Mouse (Mus musculus) kidney, postnatal 14 days (tissue): ENCODE measurements around the gene Cmtr1.
A peak's percentile ranks its signal among the peaks of the same experiment; 100 is the strongest.
"Not testable (repeated sequence)": the region's sequence is repeated elsewhere in the genome, so short reads cannot be mapped to it uniquely, and the experiment has no call there.

Experiments used
- DNase-seq: peaks from one replicate; pipeline ENCODE4 v3.0.0; 2022; ENCODE audit warnings: mixed read lengths

Cmtr1 gene

DNA sequence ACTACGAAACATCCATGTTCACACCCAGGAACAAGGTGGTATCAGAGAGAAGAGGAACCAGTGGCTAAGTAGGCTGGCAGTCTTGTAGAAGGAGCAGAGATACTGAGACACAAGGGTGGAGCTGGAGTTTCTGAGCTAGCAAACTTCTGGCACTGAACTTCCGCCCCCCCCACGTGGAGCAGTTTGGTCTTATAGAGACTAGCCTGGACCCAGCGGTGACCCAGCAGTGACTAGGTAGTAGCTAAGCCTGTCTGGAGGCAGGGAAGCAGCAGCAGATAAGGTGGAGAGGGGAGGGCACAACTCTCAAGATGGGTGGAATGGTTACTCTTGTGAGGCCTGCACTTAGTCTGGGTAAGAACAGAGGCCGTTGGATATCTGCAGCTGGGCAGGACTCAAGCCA lies 48.4 kb downstream of the Cmtr1 start:
- DNase-seq, result no peak

DNA sequence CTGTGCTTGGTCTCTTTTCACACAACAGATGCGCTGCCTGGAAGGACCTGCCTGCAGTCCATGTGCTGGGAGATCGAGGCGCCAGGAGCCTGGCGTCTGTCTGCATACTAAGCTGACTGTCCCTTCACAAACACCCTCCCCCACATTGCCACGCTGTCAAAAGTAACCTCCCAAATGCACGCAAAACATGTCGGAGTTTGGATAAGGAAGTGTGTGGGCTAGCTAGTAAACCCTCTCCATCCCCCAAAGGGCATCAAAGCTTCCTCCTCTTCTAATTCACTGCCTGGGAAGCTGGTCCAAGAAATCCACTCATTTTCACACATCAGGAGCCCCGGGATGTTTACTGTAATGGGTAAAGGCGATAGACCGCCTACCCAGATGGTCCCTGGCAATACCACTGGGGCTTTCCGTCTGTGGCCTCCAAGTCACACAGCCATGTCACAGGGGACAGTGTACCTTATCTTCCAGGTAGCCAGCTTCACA lies 50.2 kb downstream of the Cmtr1 start:
- DNase-seq, result no peak

DNA sequence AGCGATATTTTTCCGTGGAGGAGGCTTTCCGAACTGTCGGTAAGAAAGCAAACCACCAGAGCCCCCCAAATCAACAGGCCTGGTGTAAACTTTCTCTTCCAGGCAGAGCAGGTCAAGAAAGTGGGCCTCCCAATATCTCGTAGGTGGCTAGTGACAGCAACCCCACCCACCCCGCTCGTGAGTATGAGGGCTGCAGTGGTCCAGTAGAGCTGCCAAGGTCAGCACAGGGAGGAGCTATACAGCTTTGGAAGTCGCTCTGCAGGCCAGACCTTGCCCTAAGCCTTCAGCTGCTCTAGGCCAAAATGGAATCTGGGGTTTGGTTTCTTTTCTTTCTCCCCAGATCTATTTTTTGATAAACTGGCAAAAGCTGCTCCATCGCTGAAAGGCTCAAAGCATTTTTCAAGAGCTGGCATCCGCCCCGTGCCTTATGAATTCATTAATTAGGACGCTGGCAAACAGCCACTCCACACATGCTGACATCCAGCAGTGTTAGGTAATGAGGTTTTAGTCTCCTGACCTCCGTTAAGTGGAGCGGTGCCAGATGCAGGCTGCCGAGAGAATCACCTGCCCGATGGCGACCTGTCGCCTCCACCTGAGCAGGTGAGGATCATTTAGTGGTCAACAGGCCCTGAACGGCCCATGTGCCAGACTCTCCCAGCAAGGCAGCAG lies 50.8 kb downstream of the Cmtr1 start:
- DNase-seq, result peak; percentile 84

DNA sequence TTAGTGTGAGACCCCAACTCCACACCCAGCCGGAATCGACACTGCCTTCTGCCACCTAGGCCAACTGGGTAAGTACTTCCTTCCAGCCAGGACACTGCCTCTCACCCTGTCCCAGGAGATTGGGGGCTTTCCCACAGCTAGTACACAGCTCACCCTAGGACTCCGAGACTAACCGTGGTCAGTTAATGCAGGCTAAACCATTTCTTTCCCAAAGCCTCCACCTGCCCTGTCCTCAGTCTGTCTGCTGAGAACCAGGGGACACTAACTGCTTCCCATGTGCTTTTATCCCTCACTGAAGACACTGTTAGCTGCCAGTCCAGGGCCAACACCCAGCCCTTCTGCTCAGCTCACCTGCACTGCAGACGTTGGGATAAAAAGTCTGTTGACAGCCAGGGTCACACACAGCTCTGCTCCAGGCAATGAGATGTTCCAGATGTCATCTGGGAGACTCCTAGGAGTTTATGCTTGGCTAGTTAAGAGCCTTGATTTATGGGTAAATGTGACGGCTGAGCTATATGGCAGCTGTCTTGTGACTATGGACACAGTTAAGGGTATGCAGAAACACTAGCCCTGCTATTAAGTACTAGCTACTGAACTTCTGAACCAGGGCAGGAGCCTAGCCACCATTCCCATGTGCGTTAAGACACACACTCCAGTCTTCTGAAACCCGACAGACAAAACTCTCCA lies 51.5 kb downstream of the Cmtr1 start:
- no peak for DNase-seq

DNA sequence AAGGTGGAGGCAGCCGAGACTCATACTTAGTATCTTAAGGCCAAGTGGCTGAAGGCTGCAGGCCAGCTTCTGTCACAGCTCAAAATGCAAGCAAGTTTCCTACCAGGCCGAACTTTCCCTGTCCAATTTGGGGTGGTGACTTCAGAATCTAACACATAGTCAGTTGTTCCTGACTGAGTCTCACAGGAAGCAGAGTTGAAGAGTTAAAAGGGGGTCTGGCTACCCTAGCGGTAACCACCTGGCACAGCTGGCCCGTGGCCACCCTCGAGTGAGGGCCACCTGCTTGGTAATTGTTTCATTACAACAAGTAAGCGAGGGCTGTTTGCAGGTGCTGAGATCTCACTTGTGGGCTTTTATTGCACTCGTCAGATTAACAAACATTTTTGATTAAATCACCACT lies 52.2 kb downstream of the Cmtr1 start:
- no peak for DNase-seq

DNA sequence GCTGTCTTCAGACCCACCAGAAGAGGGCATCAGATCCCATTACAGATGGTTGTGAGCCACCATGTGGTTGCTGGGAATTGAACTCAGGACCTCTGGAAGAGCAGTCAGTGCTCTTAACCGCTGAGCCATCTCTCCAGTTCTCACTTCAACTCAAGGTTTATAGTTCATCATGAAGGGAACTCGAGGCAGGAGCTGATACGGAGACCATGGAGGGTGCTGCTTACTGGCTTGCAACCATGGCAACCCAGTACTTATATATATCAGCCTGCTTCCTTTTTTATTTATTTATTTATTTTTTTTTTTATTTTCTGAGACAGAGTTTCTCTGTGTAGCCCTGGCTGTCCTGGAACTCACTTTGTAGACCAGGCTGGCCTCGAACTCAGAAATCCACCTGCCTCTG lies 53.3 kb downstream of the Cmtr1 start:
- not testable (repeated sequence) for DNase-seq

DNA sequence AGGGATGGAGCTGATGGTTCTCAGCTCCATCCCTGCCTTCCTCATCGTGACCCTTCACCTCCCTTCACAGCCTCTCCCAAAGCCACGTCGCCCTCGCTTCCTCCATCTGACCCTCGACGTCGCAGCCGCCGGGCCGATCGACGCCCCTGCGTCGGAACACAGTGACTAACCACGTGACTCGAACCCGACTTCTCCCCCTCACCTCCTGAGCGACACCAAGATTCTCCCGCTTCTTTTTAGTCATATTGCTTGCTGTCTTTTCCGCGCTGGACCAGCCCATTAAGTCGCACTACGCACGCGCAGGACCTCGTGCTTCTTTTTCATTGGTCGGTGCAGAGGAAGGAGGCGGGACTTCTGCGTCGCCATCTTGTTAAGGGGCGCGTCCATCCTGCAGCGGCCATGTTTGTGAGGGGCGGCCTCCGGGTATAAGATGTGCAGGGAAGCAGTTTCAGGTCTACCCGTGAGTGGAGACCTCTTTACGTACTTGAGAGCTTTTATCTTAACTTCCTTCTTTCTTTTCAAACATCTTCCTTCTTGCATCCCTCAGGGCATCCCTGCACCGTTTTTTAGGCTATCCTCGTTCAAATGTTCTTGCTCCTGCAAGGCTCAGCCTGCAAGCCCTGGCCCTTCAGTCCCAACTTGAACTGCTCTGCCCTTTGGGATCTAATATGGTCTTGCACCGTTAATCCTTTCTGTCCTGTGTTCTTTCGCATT lies 56.5 kb downstream of the Cmtr1 start, which contains the start of gene Ccdc167:
Gene Ccdc167, minus strand, starts transcription at position 313 of the 714 bp plus-strand sequence.
- peak; percentile 96 for DNase-seq

DNA sequence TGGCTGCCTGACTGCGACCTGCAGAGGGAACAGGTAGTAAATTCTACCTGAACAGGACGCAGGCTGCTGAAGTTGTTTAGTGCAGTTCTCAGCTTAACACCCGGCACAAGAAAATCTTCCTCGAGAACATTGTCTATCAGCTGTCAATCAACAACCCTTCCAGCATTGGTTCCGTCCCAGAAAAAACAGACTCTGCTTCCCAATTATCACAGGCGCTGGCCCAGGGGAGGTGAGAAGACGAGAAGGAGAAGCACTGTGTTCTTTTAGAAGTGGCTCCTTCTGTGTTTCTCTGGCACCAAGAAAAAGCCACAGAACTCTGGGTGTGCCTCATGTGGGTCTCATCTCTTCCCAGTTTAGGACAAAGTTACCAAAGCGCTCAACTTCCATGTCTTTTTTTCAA lies 58.3 kb downstream of the Cmtr1 start:
- no peak for DNase-seq

DNA sequence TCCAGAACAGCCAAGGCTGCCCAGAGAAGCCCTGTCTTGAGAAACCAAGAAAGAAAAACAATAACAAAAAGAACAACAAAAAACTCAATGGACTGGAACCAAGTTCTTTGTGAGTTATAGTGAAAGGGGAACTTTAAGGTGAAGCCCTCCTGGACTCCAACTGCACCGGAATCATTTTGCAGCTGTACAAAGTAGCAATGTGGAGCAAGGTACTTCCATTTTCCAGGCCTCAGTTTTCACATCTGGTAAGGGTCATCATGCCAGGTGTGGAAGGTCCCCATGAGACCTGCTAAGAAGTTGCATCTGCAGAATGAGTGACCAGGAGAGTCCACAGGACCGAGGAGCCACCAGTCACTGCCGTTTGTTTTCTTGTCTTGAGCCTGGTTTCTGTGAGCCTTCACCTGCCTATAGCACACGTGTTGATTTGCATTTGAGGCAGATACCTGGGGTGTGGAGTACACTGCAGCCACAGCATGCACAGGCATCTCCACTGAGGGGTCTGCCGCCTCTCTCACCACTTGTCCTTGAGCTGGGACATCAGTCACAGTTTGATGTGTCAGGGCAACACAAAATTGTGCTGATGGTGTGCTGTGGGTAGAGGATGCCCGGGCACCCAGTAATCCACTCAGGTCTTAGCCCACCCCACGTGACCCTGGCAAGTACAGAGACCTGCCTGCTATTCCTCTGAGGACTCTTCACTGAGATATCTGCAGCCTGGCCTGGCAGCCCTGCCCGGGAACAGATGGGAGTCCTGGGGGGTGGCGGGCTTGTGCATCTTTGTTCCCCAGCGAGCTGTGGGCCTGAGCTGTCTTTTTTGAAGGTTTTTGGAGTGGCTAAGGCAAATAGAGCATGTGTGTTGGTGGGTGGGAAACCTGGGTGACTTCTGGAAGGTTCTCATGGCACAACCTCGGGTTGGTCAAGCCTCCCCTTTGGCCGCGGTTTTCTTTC lies 59.5 kb downstream of the Cmtr1 start:
- no peak for DNase-seq

DNA sequence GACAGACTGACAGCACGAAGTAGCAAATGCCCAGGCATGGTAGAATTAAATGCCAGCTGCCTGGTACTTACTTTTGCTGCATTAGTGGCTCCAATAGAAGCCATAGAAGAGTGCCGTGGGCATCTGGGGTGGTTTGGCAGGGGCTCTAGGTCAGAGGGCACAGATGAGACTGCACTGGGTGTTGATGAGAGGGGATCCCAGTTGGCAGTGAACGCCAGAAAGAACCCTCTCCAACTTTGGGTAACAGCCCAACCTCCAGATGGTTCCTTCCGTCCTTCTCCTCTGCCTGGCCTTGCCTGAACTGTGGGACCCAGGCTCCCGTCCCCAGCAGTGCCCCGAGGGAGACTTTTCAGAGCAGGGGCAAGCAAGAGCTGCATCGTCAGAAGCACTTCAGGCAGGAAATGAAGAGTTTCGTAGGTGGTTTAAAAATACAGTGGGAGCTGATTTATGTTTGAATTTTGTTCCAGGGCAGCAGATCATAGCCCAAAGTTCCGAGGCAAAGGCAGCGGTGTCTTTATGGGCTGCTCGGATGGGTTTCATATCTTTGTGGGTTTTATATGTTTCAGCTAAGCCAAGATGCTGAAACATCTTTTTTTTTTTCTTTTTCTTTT lies 60.5 kb downstream of the Cmtr1 start:
- DNase-seq, result no peak

DNA sequence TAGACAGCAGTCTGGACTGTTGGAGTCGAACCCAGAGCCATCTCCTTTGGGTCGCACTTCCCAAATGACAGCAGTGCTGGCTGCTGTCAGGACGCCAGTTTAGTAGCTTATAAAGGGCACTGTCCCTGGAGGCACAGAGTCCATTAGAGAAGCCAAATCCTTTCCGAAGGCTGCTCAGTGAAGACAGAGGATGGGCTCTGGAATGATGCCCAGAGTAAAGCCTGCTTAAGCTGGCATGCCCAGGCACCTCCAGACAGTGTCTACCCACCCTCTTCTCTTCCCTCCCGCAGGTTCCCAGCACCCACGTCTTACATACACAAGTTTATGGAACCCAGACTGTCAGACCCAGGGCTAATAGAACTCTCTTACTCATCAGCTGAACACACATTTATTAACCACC lies 64.2 kb downstream of the Cmtr1 start:
- no peak for DNase-seq

DNA sequence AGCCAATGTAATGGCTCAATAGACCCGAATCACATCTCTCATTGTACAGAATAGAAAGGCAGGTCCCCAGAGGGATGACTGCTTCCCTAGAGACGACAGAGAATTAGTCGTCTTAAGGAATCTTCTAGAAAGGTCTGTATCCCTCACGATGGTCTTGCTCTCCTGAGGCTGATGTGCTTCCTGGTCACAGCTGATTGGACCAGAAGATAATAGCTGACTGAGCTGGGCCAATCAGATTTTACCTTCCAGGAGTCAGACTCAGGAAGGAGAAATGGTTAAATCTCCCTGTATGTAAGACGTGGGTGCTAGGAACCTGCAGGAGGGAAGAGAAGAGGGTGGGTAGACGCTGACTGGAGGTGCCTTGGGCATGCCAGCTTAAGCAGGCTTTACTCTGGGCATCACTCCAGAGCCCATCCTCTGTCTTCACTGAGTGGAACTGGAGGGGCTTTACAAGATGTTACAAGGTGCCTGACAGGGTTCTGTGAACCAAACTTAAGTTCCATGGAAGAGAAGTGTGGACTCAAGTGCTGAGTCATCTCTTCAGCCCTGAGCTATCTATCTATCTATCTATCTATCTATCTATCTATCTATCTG lies 64.7 kb downstream of the Cmtr1 start:
- DNase-seq, result no peak

DNA sequence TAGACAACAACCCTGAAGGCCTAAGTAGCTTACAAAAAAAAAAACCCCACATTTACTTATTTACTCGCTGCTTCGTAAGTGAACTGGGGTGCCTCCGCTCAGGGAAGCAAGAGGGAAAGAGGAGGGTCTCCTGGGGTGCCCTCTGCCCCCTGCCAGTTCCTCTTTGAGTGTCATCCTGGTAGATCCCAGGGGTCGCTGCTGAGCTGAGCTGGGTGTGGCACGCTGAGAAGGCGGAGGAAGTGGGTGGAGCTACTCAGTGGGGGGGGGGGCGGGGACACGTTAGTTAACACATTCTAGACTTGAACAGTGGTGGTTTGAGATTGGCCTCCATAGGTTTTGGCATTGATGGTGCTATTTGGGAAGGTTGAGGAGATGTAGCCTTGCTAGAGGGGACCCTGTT lies 67.7 kb downstream of the Cmtr1 start:
- DNase-seq, result no peak

DNA sequence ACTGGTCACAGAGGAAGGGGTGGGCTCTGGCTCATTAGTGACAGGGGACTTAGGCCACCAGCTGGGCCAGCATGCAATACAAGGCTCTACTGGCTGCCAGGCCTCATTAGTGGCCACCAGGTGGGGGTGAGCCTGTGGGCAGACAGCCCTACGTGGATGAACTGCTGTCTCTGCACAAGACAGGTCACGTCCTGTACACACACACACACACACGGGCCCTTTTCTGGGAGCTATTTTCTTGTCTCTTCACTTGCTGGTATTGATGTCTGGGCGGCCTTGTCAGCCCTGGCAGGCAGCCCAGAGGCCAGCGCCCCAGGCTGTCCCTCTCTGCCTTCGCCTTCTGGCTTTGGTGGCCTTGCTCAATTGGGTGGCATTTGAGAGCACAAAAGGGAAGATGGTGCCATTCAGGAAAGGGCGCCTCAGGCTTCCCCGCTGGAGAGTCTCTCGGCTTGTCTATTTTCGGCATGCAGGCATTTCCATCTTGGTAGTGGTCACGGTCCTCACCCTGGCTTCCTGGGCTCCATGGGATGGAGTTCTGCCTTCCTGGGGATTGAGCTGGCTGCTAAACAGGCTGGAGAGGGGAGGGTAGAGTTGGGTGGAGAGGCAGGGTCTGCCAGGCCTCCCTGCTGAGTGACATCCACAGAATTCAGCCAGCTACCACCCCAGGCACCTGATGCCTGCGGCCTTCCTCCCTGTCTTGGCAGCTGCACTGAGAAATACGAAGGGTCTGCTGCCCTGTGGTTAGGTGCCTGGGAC lies 70.3 kb downstream of the Cmtr1 start:
- no peak for DNase-seq

DNA sequence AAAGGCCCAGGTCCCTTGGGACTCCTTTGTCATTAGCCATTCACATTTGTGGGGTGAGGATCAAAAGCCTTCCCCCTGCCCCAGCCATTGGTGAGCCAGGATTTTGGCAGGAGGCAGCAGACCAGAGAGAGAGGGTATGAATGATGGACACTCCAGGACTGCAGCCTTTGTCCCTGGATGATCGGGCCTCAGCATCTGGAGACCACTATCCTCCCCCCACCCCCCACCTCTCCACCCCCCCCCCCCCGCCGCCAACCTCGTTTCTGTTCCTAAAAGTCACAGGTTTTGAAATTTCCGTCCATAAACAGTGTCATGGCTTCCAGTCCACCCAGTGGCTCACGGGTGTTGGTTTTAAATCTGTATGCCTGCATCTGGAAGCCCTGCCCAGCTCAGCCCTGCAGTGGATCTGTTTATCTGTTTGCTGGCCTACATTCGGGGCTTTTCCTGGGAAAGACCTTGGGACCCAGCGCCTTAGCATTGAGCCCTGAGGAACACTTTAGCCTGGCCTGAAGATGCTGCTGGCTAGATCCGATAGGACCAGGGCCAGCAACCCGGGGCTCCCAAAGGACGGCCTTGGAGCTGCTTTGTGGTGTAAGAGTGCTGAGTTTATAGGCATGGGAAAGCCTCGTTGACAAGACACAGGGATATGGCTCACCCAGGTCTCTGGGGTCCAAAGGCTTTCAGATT lies 71.0 kb downstream of the Cmtr1 start:
- DNase-seq, result no peak

DNA sequence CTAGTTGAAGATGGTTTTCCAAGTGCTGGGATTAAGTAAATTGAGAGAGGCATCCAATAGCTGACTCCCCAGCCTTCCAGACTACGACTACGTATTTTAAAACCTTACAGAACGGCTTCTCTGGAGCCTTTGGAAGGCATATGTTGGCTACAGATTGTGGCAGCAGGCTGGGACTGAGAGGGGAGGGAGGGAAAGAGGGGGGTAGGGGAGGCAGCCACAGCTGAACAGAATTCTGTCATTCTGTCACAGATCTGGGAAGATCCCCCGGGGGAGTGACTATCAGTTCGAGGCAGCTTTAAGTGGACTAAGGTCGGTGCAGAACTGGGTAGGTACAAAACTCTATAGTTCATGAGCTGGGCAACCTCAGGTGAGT lies 71.5 kb downstream of the Cmtr1 start:
- no peak for DNase-seq

DNA sequence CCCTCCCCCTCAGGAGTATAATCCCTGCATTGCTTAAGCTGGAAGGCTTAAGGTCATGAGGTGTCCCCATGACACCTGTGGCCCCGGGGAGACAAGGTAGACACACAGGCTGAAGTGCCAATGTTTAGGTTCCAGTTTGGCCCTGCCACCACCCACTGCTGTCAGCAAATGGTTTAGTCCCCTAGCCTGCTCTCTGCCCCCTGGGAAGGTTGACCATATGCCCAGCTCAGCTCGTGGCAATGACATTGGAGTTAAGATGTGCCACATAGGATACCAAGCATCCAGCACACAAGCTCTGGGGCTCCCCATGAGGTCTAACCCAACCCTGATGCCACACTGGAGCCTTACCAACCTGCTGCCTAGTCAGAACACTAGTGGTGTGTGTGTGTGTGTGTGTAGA lies 72.1 kb downstream of the Cmtr1 start:
- DNase-seq, result no peak

DNA sequence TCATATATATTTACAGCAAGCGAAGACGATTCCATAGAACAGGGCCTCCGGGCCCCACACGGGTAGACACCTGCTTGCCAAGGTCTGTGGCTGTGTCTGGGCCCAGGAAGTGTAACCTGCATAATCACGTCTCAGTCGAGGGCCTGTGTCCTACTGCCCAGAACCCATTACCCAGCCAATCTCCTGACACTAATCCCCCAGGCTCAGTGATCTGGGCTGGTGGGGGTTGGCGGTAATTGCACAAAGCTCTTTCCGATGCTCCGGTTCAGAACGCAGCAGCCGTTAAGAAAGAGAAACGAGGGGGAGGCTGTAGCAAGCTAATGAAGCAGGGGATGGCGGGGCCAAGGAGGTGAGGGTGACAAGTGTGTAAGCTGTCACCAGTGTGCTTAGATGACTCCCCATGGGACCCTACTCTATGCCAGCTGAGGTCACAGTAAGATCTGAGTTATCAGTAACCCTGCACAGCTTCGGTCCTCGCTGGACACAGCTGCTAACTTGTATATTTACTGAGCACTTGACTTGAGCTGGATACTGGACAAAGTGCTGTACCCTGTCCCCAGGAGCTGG lies 76.1 kb downstream of the Cmtr1 start:
- no peak for DNase-seq

DNA sequence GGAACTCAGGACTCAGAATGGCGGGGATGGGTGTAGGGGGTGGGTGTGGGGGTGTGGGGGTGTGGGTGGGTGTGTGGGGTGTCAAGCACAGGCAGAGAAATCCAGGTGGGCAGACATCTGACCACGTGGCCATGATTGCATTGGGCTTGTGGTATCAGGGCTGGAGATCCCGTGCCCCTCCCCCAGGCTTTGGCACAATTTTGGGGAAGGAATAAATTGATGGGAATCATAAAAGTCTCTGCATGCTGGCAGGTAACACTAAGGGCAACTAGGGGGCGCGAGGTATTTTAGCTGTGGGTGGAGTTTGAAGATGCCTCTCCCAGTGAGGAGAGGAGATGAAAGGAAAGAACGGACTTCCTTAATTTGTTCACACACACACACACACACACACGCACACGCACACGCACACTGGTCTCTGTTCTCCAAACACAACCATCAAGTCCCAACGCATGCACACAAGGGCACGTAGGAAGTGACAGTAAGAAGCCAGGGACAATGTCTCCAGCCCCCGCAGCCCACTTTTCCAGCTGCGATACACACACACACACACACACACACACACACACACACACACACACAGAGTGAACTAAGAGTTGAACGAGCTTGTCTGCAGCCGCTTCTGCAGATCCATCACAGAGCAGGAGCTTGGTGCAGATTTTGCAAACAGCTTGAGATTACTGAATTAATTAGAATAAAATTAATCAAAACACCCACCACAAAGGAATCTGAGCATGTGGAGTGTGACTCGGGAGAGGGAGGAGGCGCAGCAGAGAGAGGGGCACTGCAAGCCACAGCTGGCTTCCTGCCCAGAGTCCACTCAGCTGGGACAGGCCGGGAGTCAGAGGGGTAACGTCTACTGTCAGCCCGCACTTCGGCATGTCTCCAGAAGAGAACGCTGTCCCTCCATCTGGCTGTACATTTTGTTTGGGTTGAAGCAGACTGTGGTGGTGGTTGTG lies 77.7 kb downstream of the Cmtr1 start:
- peak; percentile 85 for DNase-seq
